Mouse (Mus musculus) urinary bladder, postnatal 36 days (tissue): ENCODE data around the gene Ccz1.

ENCODE experiments used
- DNase-seq, 2 experiments: peaks; one replicate each; pipeline ENCODE4 v3.0.0; 2022; ENCODE audit warnings: low spot score in 2 of 2, mixed read lengths in 1 of 2

Gene Ccz1

DNA sequence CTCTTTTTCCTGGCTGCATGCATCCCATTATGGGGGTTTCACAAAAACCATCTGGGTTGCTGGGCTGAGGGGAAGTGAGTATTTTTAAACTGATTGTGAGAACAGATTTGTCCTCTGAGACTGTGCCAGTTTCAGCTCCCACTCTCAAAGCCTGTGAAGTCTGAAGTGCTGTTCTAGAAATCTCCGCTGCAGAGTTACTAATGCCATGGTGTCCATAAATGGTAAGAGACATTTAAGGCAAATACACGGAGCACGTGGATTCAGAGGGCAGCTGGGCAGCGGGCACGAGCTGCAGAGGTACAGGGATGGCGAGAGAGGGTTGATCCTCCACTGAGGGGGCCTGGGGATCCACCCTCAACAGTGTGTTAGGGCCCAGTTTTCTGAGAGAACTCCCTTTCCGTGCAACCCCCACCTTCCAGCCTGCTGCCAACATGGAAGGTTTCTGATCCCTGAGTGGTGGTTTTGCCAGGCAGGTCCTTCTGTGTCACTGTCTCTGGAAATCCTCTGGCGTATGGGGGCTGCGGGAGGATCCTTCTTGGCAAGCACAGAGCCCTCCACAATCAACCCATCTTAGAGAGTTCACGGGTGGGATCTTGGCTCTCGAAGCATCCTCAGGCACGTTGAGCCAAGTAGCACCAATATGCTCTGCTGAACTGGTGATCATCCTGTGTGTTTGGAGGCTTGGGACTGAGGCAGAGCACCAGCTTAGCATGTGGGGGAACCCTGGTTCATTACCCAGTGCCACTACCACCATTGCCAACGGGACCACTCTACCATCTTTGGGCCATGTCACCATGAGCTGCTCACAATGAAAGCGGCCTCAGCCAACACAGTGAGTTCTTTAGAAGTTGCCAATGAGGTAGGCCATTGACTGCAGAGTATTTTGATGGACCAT is 71.2 kb downstream of the Ccz1 start:
- DNase-seq, result no peak

DNA sequence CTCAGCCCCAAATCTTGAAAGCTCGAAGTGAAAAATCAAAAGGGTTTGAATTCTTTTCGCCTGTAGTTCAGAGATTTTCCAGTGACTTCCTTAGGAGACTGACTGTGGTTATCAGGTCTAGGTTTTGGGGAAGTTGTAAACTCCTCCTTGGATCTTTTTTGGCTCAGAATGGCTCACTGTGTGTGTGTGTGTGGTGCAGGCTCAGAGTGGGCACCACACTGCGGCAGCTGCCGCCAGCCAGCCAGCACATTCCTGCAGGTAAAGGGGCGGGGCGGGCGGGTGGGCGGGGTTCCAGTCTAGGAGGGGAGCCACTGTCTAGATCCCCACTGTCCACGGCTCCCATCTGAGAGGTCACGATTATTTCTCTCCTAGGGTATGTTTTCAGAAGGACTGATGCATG is 73.1 kb downstream of the Ccz1 start:
- no peak for DNase-seq
